Mouse (Mus musculus) spleen, adult 2 months (tissue): ENCODE results near the gene Pacrg. TPM values are rescaled to one million over a fixed set of nuclear protein-coding genes. Genes with fewer than 3 reads are reported as not detected.

Source experiments
- DNase-seq, 2 experiments: peaks; one replicate each; pipeline versions ENCODE4 v3.0.0 to v3.0.0-alpha.2; 2012 to 2021; ENCODE audit warnings: low spot score in 2 of 2, low read depth in 1 of 2
- H3K27ac ChIP-seq: fragments of 200-500 bp; 2 replicates; pipeline ENCODE4 v1.5.1; 2012; ENCODE audit warnings: low read length, inconsistent platforms; ENCODE audit not compliant: insufficient read depth
- H3K27me3 ChIP-seq: fragments of 200-500 bp; 2 replicates; pipeline ENCODE4 v1.6.1; 2012; ENCODE audit warnings: mild to moderate bottlenecking, moderate library complexity, low read length, inconsistent platforms; ENCODE audit not compliant: control insufficient read depth, insufficient read depth
- H3K36me3 ChIP-seq: fragments of 200-500 bp; 2 replicates; pipeline ENCODE4 v1.6.1; 2012; ENCODE audit warnings: mild to moderate bottlenecking, low read length, inconsistent platforms; ENCODE audit not compliant: control insufficient read depth, insufficient read depth
- H3K4me1 ChIP-seq: fragments of 200-500 bp; 2 replicates; pipeline ENCODE4 v1.6.1; 2011; ENCODE audit warnings: inconsistent platforms; ENCODE audit not compliant: control insufficient read depth, insufficient read depth, insufficient read length
- H3K4me3 ChIP-seq: fragments of 200-500 bp; 2 replicates; pipeline ENCODE4 v1.5.1; 2011; ENCODE audit warnings: mild to moderate bottlenecking, inconsistent platforms; ENCODE audit not compliant: insufficient read depth, insufficient read length; ENCODE audit errors: extremely low read depth
- CTCF ChIP-seq: fragments of 200-500 bp; IDR thresholded peaks from 2 replicates; pipeline ENCODE4 v1.5.1; 2011; ENCODE audit warnings: mild to moderate bottlenecking, inconsistent platforms; ENCODE audit not compliant: insufficient read depth, insufficient read length, insufficient replicate concordance; ENCODE audit errors: extremely low read depth
- POLR2A ChIP-seq: fragments of 200-500 bp; IDR thresholded peaks from 2 replicates; pipeline ENCODE4 v1.6.1; 2011; ENCODE audit warnings: low read depth, low read length, inconsistent platforms
- WGBS: fragments of 180-500 bp; shearing (Covaris S2); methylation state at CpG from one replicate; pipeline ENCODE4 v1.1.7; 2018; 5-methylcytosine and 5-hydroxymethylcytosine counted together
- polyA plus RNA-seq: library from polyadenylated mRNA; depleted of rRNA; stranded (reverse); fragments of >200 nt; gene quantifications from 2 replicates; pipeline ENCODE4 v1.2.3, GENCODE M21; 2012

The Pacrg gene
- polyA plus RNA-seq, 1 experiment = not detected

DNA sequence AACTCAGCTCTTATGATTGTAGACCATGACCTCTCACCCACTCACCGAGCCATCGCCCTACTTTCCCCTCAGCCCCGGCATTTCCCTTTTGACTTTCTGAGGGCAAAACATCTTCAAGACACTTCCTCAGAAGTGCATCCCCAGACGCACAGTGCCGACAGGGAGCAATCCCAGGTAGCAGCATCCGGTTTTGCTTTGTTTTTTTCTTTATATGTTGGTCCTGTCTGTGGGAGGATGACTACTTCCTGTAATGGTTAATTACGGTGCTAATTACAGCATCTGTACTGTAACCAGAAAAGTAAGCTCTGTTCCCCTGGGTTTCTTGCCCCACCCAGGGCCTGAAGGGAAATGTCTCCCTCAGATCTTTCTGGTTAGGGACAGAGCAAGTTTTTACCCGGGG is 468.6 kb downstream of the Pacrg start:
- Histone ChIP-seq H3K27ac (no peak overlapping the region), H3K4me3 (no peak overlapping the region), H3K36me3 (no peaks in the 10 kb centered on the region), H3K4me1 (peaks cover 9% of the 10 kb centered on the region), H3K27me3 (no peaks in the 10 kb centered on the region)
- no peak for DNase-seq
- no peak for TF ChIP-seq CTCF
- TF ChIP-seq POLR2A = no peak
- 39% methylated on average over 8 of the region's 8 CpGs for WGBS

DNA sequence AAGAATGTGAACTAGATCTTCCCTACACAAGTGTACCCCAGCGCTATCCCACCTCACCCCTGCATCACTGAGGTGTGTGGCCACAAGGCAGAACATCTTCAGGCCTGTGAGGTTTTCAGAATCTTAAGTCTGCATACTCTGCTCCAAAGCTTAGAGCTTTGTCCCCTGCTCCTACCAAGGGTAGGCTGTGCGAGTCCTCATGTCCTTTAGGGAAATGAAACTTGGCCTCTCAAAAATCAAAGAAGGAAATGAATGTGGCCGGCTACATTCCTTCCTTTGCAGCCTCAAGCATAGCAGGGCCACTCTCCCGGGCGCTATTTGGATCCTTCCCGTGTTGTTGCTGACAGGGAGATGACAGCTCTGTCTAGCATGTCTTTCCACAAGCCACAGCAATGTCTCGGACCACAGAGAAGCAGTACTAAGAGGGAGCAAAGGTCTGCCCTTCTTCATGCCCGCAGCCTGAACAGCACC is 469.4 kb downstream of the Pacrg start:
- H3K27me3 ChIP-seq = no peaks in the 10 kb centered on the region
- no peaks in the 10 kb centered on the region for H3K36me3 ChIP-seq
- no peak overlapping the region for H3K4me3 ChIP-seq
- no peak for DNase-seq
- 32% methylated on average over 8 of the region's 8 CpGs for WGBS
- peaks cover 9% of the 10 kb centered on the region for H3K4me1 ChIP-seq
- no peak overlapping the region for H3K27ac ChIP-seq
- TF ChIP-seq POLR2A (no peak), CTCF (no peak)

DNA sequence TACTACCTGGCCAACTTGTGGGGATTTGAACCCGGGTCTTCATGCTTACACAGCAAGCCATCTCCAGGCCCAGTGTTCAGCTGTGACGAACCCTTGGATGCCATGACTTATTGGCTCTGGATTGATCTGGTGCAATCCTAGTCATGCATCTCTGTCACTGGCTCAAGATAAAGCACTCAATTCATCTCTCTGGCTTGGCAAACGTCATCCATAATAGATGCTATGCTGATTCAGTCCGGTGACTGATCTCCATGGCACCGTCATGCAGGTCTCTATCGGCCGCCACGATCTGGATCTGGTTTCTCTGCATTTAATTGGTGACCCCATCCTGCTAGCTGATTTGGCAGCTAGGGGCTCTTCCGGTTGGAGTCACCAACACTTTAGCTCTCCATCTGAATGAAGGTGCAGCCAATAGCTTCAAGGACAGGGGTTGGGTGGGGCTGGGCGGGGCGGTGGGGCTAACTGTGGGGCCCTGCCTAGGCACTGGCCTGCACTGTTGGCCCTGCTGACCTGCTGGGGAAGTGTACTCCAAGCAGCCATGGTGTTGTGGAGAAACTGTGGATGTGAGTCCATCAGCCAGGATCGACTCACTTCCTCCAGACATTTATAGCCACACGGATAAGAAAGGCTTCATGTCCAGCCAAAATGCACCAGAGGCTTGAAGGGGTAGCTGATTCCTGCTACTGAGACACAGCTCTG is 470.0 kb downstream of the Pacrg start:
- H3K36me3 ChIP-seq = no peaks in the 10 kb centered on the region
- 90% methylated on average over 13 of the region's 13 CpGs for WGBS
- no peak for TF ChIP-seq CTCF
- no peak for TF ChIP-seq POLR2A
- no peak overlapping the region for H3K4me3 ChIP-seq
- DNase-seq = no peak
- no peak overlapping the region for H3K27ac ChIP-seq
- H3K4me1 ChIP-seq = peaks cover 9% of the 10 kb centered on the region
- no peaks in the 10 kb centered on the region for H3K27me3 ChIP-seq

DNA sequence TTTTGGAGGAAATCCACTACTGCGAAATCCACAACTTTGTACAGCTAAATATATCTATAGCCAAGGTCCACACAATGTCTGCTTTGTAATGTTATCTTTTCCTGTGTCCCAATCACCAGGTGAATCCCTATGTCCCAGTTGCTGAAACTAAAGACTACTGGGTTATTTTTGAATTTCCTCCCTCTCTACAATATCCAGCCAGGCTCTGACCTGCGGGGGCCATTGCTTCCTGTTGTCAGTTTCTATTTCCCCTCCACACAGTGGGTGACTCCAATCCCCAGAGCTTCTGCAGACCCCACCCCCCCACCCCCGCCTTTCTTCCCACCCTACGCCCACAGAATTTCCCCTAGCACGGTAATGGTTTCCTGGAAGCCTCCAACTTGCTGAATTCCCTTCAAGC is 473.1 kb downstream of the Pacrg start:
- Histone ChIP-seq H3K27me3 (no peaks in the 10 kb centered on the region), H3K4me3 (no peak overlapping the region), H3K4me1 (peaks cover 8% of the 10 kb centered on the region), H3K27ac (no peak overlapping the region), H3K36me3 (no peaks in the 10 kb centered on the region)
- 22% methylated on average over 5 of the region's 5 CpGs for WGBS
- DNase-seq = no peak
- no peak for TF ChIP-seq CTCF
- no peak for TF ChIP-seq POLR2A

DNA sequence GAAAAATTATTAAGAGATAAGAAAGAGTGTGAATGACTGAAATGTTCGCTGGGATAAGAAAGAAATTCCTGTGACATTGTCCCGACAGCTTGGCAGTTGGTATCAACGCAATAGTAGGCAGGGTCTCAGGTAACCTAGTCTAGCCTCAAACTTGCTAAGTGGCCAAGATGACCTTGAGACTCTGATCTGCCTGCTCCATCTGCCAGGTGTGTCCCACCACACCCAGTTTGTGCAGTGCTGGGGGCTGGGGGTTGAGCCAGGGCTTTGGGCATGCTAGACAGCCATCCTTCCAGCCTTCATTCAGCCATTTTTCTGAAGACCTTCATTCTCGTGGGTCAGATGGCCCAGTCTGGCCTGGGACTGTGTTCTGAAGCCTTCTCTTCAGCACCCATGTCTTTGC is 473.5 kb downstream of the Pacrg start:
- 85% methylated on average over 4 of the region's 4 CpGs for WGBS
- DNase-seq = no peak
- peak overlapping the region; percentile 31; the same call in 1 of the 2 replicates for H3K27ac ChIP-seq
- TF ChIP-seq POLR2A = no peak
- TF ChIP-seq CTCF = no peak
- no peak overlapping the region for H3K4me3 ChIP-seq
- peaks cover 5% of the 10 kb centered on the region; the same call in 1 of the 2 replicates for H3K4me1 ChIP-seq
- no peaks in the 10 kb centered on the region for H3K27me3 ChIP-seq
- no peaks in the 10 kb centered on the region for H3K36me3 ChIP-seq

DNA sequence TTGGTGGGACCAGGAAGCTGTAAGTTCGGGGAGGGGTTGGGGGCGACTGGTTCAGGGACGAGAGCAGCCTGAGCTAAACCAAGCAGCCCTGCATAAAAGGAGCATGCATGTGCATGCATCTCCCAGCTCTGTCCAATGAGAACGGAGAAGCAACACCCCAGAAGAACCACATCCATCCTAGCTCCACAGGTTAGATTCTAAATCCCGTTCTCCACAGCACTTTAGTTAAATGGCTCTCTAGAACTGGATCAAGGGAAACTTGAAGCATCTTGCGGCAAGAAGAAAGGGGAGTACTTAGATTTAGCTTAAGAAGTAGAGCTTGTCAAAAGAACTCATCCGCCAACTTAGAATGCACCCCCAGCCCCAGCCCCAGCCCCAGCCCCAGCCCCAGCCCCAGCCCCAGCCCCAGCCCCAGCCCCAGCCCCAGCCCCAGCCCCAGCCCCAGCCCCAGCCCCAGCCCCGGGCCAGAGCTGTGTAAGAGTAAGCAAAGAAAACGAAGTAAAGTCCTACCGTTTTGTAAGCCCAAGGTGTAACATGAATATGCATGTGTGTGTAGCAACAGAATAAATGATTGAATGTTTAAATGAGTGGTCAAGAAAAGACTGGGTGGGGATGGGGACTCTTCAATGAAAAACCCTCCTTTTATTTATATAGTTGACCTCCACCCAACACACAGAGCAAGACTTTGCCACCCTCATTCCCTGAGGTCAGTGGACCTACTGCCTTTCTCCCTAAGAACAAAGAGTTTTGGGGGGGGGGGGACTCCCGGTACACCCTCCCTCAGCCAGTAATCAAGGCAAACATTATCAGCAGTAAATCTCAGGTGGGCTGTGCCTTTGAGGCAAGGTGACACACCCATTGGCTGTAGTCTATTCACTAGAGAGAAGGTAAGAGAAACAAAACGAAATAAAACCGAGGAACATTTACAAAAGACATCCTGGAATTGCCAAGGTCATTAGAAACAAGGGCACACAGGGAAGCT is 474.3 kb downstream of the Pacrg start:
- peaks cover 3% of the 10 kb centered on the region; the same call in 1 of the 2 replicates for H3K4me1 ChIP-seq
- 85% methylated on average over 13 of the region's 13 CpGs for WGBS
- H3K36me3 ChIP-seq = no peaks in the 10 kb centered on the region
- no peak for DNase-seq
- H3K4me3 ChIP-seq = no peak overlapping the region
- no peak overlapping the region for H3K27ac ChIP-seq
- TF ChIP-seq CTCF (no peak), POLR2A (no peak)
- H3K27me3 ChIP-seq = no peaks in the 10 kb centered on the region
